Mouse (Mus musculus) 416B (cell line): Measurements from ENCODE around the gene Palld.

ENCODE experiments used
- DNase-seq: peaks from one replicate; pipeline ENCODE4 v3.0.0; 2011; ENCODE audit warnings: low read depth

Gene Palld

DNA sequence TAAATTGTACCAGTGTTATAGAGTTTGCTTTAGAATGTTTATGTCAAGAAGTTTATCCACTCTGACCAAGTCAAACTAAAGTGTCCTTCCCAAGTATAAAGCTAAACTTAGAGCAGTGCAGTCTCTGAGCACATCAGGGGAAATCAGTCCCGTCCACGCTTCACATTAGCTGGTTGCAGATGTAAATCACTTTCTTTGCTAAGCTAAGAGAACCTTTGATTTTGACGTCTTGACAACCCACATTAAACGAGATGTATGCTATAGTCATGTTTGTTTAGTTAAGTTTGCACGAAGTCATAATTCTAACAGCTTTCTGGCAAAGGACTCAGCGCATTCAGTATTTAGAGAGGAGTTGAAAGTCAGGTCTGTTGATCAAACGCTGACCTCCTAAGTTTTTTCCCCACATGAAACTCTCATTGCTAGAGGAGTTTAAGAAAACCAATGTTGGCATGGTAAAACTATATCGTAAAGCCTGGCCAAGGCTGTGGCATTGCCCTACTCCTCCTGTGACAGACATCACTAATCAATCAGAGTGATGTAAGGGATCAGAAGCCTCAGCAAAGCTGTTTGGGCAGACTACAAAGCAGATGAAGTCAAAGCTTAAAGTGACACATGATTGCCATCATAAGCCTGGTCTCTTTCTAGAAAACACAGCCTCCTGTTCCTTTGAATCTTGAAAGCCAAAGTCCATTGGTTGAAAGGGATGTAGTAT is 177.0 kb downstream of the Palld start:
- DNase-seq = no peak

DNA sequence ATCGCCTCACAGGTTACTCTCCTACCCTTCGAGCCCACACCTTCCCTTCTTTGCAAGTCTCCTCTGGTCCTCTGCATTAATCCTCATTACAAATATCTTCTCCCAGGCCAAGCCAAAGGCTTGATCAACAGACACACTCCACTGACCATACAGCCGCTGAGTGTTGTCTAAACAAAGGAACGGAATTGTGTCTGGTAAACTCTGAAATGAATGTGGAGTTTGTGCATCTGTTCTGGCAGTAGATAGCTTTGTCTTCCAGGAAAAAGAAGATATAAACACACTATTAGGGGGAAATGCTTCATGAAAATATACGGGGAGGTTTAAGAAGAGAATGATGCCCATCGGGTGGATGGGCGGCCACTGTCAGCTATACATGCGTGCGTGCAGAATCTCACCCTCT is 180.3 kb downstream of the Palld start:
- no peak for DNase-seq

DNA sequence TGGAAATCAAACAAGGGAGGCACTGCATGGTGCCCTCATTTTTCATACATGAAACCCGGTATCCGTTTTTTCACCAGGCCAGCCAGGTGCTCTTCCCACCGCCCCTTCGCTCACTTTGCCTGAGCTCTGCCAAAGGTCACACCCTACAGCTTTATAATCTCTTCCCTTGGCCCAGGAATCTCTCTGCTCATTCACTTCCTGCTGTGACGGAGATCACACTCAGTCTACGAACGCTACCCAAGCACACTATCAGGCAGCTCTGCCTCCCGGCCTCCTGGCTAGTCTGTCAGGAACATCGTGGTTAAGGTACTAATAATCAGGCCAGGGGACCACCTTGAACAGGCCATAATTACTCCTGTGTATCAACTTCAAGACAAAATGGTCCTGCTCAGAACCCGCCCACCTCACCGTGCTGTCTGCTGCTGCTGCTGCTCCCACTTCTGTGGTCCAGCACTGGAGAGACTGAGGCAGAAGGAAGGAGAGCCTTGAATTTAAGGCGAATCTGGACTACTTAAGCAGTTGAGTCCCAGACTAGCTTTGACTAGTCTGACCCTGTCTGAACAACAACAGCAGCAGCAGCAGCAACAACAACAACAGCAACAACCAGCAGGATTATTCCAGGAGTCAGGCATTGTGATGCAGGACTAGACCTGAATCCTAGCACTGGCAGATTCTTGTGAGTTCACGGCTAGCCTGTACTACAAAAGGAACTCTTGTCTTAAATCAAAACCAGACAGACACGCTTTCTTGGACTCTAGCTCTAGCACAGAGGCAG is 187.0 kb downstream of the Palld start:
- no peak for DNase-seq

DNA sequence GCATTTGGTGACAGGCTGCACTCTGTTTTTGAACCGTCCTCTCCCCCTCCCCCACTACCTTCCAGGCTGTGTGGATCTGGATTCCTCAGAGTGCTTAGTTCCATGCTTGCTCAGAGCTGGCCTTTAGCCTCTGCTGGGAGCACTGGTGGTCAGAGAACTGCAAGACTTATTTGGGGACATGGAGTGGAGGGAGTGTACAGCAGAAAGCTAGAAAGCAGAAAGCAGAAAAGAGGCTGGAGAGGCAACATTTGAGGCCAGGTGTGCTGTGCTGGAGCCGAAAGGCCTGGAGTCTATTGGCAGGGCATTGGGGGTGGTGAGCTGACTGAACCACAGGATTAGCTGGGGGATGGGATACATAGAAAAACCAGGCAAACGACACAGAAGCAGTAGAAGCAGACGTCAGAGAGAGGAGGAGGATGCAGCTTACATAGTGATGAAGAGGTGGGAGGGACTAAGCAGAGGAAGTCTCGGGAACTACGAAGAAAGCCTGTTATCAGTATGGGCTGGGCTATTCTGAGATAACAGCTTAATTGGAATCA is 188.1 kb downstream of the Palld start:
- no peak for DNase-seq

DNA sequence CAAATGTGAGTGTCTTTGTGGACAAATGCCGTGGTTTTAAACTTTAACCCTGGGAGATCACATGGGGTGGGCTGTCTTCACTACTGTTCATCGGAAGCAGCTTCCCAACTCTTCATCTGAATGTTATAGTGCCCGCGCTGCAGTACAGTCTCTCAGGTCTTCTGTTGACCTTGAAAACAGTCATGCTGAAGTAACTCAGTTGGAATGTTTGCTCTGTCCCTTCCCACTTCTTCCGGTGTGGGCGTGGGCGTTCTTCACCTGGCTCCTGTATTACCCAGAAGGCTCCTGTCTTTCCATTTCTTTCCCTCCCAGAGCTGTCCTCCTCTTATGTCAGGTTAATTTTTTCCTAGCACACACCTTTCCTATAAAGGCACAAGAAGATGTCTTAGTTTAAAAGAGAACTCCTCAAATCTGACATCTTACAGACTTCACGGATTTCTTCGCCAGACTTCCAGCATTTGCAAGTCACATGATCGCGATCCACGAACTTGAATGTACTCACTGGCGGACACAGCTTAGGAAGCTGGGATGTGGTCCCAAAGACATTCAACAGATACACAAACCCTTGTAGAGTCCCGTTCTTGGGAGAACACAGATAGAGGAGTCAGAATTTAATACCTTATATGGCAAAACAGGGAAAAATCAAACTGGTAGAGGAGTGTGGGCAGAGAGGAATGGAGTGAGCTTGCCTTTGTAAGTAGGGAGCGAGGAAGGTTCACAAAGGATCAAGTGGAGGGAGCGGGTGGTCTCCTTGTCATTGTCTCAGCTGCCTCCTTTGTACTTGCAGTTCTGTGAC is 189.1 kb downstream of the Palld start:
- DNase-seq = no peak

DNA sequence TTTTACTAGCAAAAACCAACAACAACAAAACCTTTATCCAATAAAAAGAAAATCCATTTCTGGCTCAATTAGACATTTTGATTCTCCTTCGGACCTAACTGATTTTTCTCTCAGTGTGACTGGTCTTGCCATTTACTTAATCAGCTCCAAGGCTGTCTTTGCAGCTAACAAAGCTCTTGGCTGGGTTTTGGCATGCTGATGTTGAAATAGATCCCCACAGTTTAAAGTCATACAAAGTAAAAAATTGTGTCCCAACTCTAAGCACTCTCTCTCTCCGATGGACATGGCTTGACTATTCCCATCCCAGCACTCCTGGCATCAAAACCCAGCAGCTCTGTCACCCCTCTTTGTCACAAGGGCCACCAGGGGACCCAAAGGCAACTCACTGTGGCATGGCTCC is 190.1 kb downstream of the Palld start:
- DNase-seq = no peak

DNA sequence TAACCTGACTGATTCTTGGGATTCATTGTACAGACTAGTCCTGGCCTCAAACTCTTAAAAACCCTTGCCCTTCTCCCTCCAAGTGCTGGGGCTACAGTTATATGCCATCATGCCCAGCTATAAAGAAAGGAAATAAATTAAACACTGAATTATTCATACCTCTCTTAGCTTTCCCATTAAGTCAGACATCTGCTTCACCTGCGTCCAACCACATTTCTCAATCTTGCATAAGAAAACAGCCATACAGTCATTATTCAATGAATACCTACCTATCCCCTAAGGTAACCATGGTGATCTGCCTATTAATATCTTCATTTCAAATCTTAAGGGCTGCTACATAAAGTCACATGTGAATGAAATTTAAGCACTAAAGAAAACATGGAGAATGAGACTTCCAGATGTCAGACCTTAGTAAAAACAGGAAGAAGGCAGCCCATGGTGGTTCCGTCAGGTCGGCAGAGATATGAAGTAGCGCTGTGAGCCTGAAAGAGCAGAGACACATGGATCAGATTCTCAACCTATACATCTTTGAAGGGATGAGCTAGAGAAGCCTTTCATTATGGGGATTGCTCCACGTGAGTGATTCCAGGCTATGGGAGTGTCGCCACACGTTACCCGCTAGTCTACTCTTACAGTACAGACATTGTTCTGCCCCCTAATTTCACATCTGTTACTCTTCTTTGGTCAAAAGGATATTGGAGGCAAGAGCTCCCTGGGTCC is 193.7 kb downstream of the Palld start:
- DNase-seq = no peak

DNA sequence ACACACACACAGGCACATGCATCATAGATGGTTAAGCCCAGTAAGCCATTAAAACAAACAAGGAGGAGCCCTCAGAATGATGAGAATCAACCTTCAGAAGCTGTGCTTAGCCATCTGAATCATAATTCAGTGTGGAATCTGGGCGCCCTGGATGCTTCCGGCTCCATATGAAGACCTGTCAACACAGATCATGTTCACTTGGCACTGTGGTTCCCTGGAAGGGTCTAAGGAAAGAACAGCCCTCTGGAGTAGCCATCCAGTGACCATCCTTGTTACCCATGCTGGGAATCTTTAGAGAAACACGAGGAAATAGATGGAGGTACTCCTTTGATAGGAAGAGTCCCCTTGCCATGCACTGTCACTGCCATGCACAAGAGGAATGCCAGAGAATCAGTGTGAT is 197.0 kb downstream of the Palld start:
- DNase-seq = no peak

DNA sequence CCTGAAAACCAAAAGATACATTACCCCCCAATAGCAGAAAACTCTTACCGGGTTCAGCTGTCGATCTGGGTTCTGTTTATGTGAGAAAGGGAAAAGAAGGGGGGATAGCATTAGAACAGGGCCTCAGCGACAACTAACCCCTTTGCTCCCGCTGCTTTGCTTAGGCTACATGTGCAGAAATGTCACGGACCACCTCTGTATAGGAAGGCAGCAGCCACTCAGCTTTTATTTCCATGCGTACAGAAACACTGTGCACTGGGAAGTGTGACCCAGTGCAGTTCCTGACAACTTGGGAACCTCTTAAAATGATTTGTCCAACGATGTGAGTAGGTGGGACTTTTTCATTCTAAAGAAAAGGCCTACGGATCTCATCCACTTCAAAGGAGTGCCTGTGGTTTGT is 200.4 kb downstream of the Palld start:
- no peak for DNase-seq

DNA sequence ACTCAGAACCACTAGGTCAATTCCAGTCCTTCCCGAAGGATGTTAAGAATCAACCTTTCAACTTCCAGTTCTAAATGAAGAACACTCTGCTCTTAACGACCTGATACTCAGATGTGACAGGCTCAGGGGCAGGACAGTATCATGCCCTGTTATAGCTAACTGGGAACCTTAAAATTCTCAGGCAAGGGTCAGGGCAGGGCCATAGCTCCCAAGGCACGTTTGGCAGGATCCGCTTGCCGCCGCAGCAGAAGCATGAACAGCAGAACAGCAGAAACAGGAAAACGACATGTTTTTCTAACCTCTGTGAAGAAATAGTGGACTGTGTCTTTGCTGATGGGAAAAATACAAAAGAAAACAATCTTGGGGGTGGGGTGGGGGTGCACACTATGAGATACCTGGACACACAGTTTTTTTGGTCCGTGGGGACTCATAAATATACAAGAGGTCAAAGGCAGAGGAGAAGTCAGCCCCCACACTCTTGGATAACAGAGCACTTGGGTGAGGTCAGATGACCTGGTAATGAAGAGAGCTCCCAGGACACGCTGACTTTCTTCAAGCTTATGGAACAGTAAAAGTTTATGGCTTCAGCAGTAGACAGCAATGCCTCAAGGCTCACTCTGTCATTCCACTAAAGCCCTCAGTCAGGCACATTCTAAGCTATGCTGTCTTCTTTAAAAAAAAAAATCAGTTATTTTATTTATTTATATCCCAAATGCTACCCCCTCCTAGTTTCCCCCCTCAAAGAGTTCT is 201.4 kb downstream of the Palld start:
- DNase-seq = no peak

DNA sequence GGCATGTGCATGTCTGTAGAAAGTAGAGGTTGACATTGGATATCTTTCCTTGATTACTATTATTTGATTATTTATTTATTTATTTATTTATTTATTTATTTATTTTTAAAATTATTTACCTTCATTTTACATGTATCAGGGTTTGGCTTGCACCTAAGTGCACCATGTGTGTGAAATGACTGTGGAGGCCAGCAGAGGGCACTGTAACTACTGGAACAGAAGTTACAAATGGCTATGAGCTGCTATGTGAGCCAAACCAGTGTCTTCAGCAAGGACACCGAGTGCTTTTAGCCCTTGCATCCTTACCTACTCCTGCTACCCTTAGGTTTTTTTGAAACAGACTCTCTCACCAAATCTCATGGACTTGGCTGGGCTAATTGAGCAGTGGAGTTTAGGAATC is 202.2 kb downstream of the Palld start:
- peak; percentile 66 for DNase-seq

DNA sequence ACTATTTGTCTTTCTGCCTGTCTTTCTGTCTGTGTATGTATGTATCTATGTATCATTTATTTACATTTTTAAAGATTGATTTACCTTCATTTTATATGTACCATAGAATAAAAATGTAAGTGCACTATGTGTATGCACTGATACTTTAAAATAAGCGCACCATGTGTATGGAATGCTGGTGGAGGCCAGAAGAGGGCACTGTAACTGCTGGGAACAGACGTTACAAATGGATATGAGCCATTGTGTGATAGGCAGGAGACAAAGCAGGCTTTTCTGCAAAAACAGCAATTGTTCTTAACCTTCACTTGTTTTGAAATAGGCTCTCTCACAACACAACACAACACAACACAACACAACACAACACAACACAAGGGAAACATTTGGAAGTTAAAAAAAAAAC is 203.5 kb downstream of the Palld start:
- DNase-seq = peak; percentile 46

DNA sequence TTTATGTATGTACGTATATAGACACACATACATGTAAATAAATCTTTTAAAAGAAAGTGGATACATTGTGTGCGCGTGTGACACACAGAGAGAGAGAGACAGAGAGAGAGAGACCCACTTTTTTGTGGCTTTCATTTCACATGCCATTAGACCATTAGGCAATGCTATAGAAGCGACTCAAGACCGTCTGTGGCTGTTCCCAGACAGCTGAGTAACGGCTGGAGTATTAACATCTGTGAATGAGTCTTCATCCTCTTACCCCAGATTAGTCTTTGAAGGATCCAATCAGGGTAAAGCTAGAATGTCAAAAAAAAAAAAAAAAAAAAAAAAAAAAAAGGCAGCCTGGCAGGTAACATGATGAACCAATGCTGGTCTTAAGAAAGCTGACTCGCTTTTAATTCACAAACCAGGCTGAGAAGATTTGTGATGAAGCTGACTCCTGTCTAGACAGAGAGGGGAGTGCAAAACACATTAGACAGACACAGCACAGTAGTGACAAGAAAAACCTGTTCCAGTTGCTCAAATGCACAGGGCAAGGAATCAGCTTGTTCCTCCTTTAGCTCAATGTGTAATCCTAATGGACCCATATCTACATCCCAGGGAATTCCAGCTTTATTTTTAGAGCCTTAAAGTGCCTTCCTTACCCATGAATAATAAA is 204.6 kb downstream of the Palld start:
- no peak for DNase-seq

DNA sequence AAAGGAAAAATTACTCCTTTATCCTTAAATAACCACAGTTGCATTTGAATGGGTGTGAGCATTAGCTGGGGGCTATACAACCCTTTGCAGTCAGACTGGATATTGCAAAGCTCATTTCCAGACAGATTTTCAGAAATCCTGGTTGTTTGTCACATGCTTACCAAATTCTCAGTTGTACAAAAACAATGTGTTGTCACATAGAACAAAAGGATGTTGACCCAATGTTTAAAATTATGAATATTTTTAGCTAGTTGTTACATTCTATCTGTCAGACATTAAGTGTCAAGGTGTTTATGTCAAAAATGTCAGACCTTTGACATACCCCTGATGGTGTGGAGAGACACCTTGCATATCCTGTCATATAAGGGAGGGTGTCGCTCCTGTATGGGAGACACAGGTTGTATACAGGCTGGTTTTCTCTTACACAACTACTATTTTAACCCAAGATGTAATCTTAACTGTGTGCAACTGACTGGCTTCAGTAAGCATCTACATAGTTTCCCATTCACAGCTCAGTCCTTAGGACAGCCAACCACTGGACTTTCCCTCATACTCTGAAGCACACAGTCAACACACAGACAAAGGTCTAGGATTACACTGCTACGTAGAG is 205.5 kb downstream of the Palld start:
- no peak for DNase-seq

DNA sequence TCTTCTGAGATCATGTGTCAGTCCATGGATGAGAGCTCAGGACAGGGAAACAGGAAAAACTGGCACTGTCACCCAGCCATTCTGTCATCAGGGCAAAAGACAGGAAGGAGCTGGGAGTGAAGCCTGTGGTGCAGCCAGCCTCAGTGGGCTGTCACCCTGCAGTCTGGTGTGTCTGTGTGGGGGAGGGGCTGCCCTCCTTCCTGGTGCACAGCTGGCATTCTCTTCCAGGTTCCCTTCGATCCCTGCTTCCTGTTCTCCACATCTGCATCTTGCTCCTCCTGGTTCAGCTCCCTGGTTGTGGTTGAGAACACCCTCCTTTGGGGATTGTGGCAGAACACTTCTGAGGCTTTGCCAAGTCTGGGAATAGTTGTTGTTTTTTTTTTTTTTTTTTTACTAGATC is 207.1 kb downstream of the Palld start:
- DNase-seq = no peak

DNA sequence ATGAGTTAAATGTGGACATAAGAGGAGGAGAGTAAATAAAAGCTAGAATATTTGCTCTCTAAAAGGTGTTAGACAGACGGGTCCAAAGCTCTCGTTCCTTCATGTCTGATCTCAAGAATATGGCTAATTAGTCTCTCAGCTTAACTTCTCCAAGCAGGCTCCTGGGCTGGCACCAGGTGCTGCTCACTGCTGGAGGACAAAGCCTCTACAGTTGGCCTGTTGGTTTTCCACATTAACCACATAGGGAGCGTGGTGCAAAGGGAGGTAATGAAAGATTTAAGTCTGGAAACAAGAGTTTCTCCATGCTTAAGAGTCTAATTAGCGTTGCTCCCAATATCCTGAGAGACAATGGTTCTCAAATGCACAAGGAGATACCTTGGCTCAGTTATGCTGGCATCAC is 209.6 kb downstream of the Palld start:
- DNase-seq = no peak

DNA sequence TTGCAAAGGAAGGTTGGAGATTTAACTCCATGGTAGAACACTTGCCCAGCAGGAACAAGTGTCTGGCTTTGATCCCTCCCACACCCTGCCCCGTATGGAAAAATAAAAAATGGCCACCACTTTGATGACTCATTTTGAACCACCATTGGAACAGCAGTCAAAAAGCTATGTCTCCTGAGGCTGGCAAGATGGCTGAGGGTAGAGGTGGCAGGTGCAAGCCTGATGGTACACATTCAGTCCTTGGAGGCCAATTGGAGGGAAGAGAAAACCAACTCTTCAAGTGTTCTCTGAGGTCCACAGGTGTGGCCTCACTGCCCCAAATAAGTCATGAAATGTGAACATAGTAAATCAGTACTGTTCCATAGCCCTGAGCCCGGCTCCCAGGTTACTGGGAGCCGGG is 210.4 kb downstream of the Palld start:
- DNase-seq = no peak

DNA sequence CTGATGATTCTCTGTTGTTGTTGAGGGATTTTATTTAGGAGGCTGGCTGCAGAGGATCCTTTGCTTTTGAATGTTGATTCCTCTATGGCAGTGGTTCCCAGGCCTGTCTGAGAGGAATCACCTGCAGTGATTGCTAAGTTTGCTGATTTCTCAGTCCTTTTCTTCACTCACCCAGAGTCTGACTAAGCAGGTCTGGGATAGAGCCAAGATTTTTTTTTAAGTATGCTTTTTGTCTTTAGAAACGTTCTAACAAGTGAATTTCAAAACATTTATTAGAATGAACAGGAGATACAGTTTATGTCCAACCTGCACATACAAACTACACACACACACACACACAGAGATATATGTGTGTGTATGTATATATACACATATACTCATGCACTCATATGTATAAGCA is 211.1 kb downstream of the Palld start:
- DNase-seq = no peak

DNA sequence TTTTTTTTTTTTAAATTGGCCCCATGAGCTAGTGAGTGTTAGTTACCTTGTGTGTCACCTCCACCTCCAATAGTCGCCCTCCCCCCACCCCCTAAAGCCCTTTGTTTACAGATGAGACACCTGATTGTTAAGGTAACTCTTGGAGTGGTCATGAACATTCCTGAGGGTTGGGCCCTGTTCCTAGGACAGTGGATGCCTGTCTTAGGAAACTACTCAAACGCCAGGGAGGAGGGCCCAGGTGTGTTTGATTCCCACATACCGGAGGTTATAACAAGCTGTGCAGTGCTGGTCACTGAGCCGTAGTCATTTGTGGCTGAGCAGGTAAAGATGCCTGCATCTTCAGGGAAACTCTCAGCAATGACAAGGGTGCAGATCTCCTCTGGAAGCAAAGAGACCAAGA is 215.4 kb downstream of the Palld start:
- no peak for DNase-seq

DNA sequence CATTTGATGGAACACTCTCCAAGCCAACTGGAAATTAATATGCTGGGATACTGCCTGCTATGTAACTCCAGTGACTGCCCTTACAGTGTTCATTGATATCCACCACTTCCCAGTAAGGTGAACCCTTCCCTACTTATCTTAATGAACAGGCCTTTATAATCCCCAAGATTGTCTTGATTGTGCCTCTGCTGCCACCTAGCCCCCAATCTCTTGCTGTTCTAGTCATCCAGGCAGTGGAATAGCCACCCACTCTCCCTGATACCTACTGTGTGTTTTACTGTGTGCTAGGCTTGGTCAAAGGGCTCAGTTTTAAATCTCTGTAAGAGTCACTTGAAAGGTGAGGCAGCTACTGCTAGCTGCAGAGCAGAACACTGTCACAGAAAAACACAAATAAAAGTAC is 216.2 kb downstream of the Palld start:
- DNase-seq = peak; percentile 37
